Mouse (Mus musculus) kidney, adult 2 months (tissue): Measurements from ENCODE around the gene Shc1. TPM values are rescaled to one million over a fixed set of nuclear protein-coding genes. Genes with fewer than 3 reads are reported as not detected.

Experiments
- DNase-seq: peaks from one replicate; pipeline ENCODE4 v3.0.0; 2021
- H3K27ac ChIP-seq: fragments of 200-500 bp; 2 replicates; pipeline ENCODE4 v1.5.1; 2012; ENCODE audit warnings: low read depth, low read length, control low read depth, inconsistent platforms; ENCODE audit not compliant: insufficient read depth
- H3K27me3 ChIP-seq: fragments of 200-500 bp; replicated peaks from 2 replicates; pipeline ENCODE4 v1.6.1; 2012; ENCODE audit warnings: mild to moderate bottlenecking, moderate library complexity, low read length, inconsistent platforms; ENCODE audit not compliant: control insufficient read depth, insufficient read depth
- H3K36me3 ChIP-seq: fragments of 200-500 bp; 2 replicates; pipeline ENCODE4 v1.6.1; 2012; ENCODE audit warnings: mild to moderate bottlenecking, moderate library complexity, low read length, inconsistent platforms; ENCODE audit not compliant: control insufficient read depth, insufficient read depth
- H3K4me1 ChIP-seq: fragments of 200-500 bp; 2 replicates; pipeline ENCODE4 v1.6.1; 2011; ENCODE audit warnings: low read length; ENCODE audit not compliant: control insufficient read depth, insufficient read depth
- H3K4me3 ChIP-seq: fragments of 200-500 bp; 2 replicates; pipeline ENCODE4 v1.5.1; 2011; ENCODE audit warnings: mild to moderate bottlenecking, low read depth, low read length, control low read depth; ENCODE audit not compliant: insufficient read depth
- CTCF ChIP-seq: fragments of 200-500 bp; conservative IDR thresholded peaks from 2 replicates; pipeline ENCODE4 v1.5.1; 2011; ENCODE audit warnings: low read depth, mild to moderate bottlenecking, control low read depth, low read length, moderate library complexity, mixed read lengths; ENCODE audit not compliant: insufficient read depth, insufficient read length
- POLR2A ChIP-seq: fragments of 200-500 bp; IDR thresholded peaks from one replicate; pipeline ENCODE4 v1.6.1; 2011; ENCODE audit warnings: low read depth, low read length, control low read depth
- WGBS: fragments of 180-500 bp; shearing (Covaris S2); methylation state at CpG from one replicate; pipeline ENCODE4 v1.1.7; 2018; 5-methylcytosine and 5-hydroxymethylcytosine counted together
- polyA plus RNA-seq: library from polyadenylated mRNA; depleted of rRNA; stranded (reverse); fragments of >200 nt; gene quantifications from 2 replicates; pipeline ENCODE4 v1.2.3, GENCODE M21; 2012

Shc1 gene
- polyA plus RNA-seq, 1 experiment: 53.2 TPM

- peak; percentile 84 for DNase-seq
- 2% methylated on average over 9 of the region's 9 CpGs for WGBS
- Histone ChIP-seq H3K36me3 (no peaks in the 10 kb centered on the region), H3K4me1 (peaks cover 6% of the 10 kb centered on the region; the same call in 1 of the 2 replicates), H3K27me3 (no peaks in the 10 kb centered on the region), H3K27ac (peak overlapping the region; percentile 96), H3K4me3 (peak overlapping the region; percentile 86)
- TF ChIP-seq POLR2A (peak; percentile 12), CTCF (no peak)
These were observed 1.3 kb downstream of the Shc1 start for GRCm38 (mm10) chr3:89419571-89419970.

GRCm38 (mm10) chr3:89419981-89420380, 1.7 kb downstream of the Shc1 start:
- Histone ChIP-seq H3K36me3 (no peaks in the 10 kb centered on the region), H3K4me1 (peaks cover 6% of the 10 kb centered on the region; the same call in 1 of the 2 replicates), H3K4me3 (peak overlapping the region; percentile 86), H3K27me3 (no peaks in the 10 kb centered on the region), H3K27ac (peak overlapping the region; percentile 96)
- DNase-seq: no peak
- TF ChIP-seq POLR2A (no peak), CTCF (no peak)
- WGBS: 15% methylated on average over 3 of the region's 3 CpGs

- no peak for TF ChIP-seq POLR2A
- TF ChIP-seq CTCF: no peak
- H3K36me3 ChIP-seq: no peaks in the 10 kb centered on the region
- peak overlapping the region; percentile 74 for H3K27ac ChIP-seq
- 49% methylated on average over 2 of the region's 2 CpGs for WGBS
- no peaks in the 10 kb centered on the region for H3K27me3 ChIP-seq
- no peak overlapping the region for H3K4me3 ChIP-seq
- DNase-seq: no peak
- peaks cover 6% of the 10 kb centered on the region; the same call in 1 of the 2 replicates for H3K4me1 ChIP-seq
These were observed 2.2 kb downstream of the Shc1 start for GRCm38 (mm10) chr3:89420421-89420820.

DNA sequence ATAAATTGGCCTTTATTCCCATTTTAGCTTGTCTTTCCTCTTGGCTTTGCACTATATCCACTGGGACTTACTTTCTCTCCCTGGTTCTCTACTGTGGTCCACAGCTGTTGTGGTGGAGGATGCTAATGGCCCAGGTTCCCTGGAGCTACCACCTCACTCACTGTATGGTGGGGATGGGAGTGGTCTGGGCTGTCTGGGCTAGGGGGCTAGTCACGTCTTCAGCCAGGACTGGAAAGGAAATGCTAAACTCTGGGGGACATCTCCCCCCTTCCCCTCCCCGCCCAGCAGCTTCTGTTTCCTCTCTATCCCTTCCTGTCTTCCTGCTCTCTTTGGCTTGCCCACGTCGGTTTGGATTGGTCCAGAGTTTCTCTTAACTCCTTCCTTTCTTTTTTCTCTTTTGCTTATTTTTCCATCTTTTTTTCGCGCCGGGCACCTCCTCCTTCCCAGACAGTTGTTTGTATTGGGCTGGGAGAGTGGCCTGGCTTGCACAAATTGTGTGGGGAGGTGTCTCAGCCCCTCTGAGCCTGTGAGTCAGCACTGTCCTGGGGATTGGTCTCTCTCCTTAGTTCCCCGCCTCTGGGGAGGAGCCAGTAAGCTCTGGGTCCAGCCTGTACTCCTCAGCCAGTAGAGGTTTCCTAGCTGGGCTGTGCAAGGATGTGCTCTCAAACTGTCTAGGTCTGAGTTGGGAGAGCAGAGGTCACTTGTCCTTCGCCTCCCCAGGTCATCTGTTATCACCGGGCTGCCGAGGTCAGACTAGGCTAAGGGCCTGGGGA, 2.9 kb downstream of the Shc1 start:
- Histone ChIP-seq H3K27me3 (no peaks in the 10 kb centered on the region), H3K36me3 (no peaks in the 10 kb centered on the region), H3K4me3 (peak overlapping the region; percentile 43), H3K4me1 (peaks cover 6% of the 10 kb centered on the region; the same call in 1 of the 2 replicates), H3K27ac (peak overlapping the region; percentile 74)
- 15% methylated on average over 11 of the region's 11 CpGs for WGBS
- no peak for TF ChIP-seq POLR2A
- no peak for TF ChIP-seq CTCF
- DNase-seq: peak; percentile 87

- Histone ChIP-seq H3K27me3 (no peaks in the 10 kb centered on the region), H3K4me1 (peaks cover 6% of the 10 kb centered on the region; the same call in 1 of the 2 replicates), H3K4me3 (peak overlapping the region; percentile 43), H3K36me3 (no peaks in the 10 kb centered on the region), H3K27ac (no peak overlapping the region)
- TF ChIP-seq CTCF (no peak), POLR2A (no peak)
- WGBS: 34% methylated on average over 22 of the region's 22 CpGs
- DNase-seq: peak; percentile 20
These were observed 3.7 kb downstream of the Shc1 start for GRCm38 (mm10) chr3:89421810-89422473.

GRCm38 (mm10) chr3:89422556-89423205, 4.4 kb downstream of the Shc1 start:
- Histone ChIP-seq H3K4me1 (peaks cover 6% of the 10 kb centered on the region; the same call in 1 of the 2 replicates), H3K36me3 (no peaks in the 10 kb centered on the region), H3K4me3 (no peak overlapping the region), H3K27ac (no peak overlapping the region), H3K27me3 (no peaks in the 10 kb centered on the region)
- 71% methylated on average over 6 of the region's 6 CpGs for WGBS
- TF ChIP-seq POLR2A: no peak
- no peak for DNase-seq
